Mouse (Mus musculus) thymus, postnatal 4 days (tissue): ENCODE data around the gene Mark2.

Experiments
- DNase-seq: peaks from one replicate; pipeline ENCODE4 v3.0.0; 2021

The Mark2 gene

GRCm38 (mm10) chr19:7265478-7266191 is 76.0 kb downstream of the Mark2 start:
- peak; percentile 36 for DNase-seq

GRCm38 (mm10) chr19:7264766-7265331 is 76.8 kb downstream of the Mark2 start:
- peak; percentile 40 for DNase-seq

- DNase-seq: peak; percentile 97
Measured at GRCm38 (mm10) chr19:7264088-7264765, 77.4 kb downstream of the Mark2 start.

DNA sequence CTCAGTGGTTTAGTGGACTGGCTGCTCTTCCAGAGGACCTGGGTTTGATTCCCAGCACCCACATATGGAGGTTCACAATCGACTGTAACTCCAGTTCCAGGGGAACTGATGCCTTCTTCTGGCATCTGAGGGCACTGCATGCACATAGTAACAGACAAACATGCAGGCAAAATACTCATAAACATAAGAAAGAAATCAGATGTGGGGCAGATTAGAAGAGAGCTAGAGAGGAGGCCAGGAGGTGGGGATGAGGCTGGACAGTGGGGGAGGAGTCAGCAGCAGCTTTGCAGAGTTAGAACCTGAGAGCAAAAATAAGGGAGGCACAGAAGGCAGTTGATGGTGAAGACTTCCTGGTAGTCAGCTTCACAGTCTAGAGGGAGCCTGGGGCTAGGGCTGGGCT is 79.1 kb downstream of the Mark2 start:
- DNase-seq: no peak

DNA sequence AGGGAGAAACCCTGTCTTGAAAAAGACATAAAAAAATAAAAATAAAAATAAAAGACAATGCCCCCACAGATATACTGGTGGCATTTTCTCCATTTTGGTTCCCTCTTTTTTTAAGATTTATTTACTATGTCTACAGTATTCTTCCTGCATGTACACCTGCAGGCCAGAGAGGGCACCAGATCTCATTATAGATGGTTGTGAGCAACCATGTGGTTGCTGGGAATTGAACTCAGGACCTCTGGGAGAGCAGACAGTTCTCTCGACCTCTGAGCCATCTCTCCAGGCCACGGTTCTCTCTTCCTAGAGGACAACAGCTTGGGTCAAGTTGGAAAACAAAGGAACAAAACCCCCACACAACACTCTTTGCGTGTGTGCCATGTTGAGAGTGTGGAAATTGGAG is 79.7 kb downstream of the Mark2 start:
- DNase-seq: no peak

DNA sequence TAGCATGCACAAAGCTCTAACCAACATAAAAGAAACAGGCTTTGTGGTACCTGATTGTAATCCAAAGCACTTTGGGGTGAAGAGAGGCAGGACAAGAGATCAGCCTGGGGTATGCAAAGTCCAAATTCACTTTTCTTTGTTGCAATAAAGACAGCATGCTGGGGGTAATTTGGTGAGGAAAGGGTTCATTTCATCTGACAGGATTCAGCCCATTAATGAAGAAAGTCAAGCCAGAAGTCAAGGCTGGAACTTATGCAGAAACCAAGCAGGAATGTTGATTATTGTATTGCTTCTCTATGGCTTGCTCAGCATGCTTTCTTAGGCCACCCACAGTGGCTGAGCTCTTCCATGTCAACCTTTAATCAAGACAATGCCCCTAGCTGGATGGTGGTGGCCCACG is 80.2 kb downstream of the Mark2 start:
- DNase-seq: no peak

DNA sequence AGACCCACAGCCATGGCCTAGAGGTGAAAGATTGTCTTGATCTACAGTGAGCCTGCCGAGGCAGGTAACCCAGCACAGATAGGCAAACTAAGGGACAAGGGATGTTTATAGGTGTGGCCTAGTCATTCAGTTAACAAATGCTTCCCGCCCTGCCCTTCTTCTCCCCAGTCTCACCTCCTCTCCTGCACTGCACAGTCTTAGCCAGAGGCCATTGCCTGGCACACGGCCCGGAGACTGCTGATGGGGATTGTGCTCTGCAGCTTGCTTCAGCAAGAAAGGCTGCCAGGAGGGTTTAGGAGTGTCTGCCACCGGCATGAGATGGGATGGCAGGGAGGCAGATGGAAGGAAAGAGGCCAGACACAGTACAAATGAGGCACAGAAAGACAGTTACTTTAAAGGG is 83.8 kb downstream of the Mark2 start:
- no peak for DNase-seq

DNA sequence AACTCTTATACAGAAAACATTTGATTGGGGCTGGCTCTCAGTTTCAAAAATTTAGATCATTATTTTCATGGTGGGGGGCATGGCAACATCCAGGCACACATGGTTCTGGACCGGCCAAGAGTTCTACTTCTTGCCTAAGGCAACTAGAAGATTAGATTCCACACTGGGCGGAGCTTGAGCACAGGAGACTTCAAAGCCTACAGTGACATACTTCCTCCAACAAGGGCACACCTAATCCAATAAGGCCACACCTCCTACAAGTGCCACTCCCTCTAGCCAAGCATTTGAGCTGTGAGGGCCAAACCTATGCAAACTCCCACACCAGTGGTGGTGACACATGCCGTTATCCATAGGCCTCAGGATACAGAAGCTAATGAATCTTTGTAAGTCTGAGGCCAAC is 95.6 kb downstream of the Mark2 start:
- no peak for DNase-seq

DNA sequence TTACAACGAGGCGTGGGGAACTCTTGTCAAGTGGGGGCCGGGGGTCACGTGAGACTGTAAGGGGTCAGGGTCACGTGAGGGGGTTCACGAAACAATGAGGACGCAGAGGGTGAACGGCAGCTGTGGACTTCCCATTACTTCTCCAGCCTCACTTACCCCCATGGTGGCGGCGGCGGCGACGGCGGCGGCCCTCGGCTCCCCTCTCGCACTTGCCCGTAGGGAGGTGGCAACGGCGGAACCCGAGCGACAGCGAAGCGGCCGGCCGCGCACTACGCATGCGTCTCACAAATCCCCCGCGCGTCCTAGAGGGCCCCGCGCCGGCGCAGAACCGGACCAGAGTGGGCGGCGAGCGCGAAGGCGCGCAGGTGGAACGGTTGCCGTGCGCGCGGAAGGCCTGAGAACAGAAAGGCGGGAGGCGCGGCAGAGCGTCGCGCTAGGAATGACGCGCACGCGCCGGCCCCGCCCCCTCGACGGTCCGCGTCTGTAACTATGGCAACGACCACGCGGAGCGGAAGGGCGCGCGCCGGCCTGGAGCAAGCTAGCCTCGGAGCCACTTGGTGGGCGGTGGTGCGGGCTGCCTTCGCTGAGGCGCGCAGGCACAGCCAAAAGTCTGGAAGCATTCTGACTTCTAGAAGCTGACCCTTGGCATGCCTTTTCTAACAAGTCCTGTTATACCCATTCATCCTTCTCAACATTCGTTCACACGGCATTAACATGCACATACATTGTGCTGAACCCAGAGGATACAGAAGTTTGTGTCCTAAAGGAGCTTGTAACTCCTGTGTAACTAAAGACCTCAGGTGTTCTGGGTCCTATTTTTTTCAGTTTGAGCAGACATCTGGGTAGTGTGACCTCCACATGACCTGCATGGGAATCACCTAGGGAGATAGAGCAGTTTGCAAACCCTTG is 100.6 kb downstream of the Mark2 start, which contains the start of gene Naa40:
Gene Naa40 (minus strand): TSS at position 402 of the 909 bp plus-strand sequence.
- peak; percentile 98 for DNase-seq

GRCm38 (mm10) chr19:7240291-7240690 is 101.4 kb downstream of the Mark2 start:
- no peak for DNase-seq

GRCm38 (mm10) chr19:7239574-7239973 is 102.1 kb downstream of the Mark2 start:
- no peak for DNase-seq

DNA sequence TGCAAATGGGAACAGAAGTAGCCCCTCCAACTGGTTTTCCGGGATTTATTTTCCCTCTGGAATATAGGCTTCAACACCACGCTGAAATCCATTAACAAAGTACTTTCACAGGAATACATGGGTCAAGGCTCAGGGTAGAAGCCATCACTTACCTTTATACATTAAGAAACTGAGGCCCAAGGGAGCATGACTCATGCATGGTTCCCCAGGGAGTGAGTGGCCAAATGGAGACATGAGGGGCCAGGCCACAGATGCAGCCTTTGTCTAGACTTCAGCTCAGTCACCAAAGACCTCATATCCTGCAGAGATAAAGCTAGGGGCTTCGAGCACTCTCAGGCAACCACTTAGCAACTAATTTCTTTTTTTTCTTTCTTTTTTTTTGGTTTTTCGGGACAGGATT is 104.9 kb downstream of the Mark2 start:
- no peak for DNase-seq

- DNase-seq: no peak
Measured at GRCm38 (mm10) chr19:7236011-7236410, 105.6 kb downstream of the Mark2 start.

GRCm38 (mm10) chr19:7235461-7235860 is 106.2 kb downstream of the Mark2 start:
- no peak for DNase-seq

- DNase-seq: peak; percentile 88
Measured at GRCm38 (mm10) chr19:7234537-7235221, 107.0 kb downstream of the Mark2 start.

DNA sequence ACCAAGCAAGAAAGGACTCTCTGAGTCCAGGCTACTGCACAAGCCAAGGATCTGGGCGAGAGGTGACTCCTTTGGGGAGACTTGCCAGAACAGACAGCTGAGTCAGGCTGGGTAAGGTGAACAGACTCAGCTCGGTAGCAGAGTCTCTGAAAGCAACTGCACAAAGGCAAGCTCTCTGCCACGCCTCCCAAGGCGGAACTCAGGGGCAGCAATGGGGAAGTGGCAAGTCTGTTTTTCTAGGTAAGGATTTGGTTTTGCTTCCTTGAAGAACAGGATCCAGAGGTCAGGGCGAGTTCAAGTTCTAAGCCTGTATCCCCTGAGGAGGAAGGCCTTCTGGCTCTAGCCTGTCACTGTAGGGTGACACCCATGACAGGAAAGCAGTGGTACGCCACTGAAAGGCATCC is 115.1 kb downstream of the Mark2 start:
- no peak for DNase-seq
